Mouse (Mus musculus) intestine, postnatal 0 days (tissue): ENCODE data around the gene Ank. TPM values are rescaled to one million over a fixed set of nuclear protein-coding genes. Genes with fewer than 3 reads are reported as not detected.

ENCODE experiments used
- ATAC-seq: fragments of 200-750 bp; cut with Nextera tagmentation; 2 replicates; pipeline ENCODE4 v1.8.0; 2017; ENCODE audit warnings: mild to moderate bottlenecking, moderate TSS enrichment, moderate library complexity
- H3K27ac ChIP-seq: fragments of 300-500 bp; sonication (generic); 2 replicates; pipeline ENCODE4 v1.5.1; 2014; ENCODE audit warnings: mild to moderate bottlenecking, low read depth, low read length, moderate library complexity
- H3K27me3 ChIP-seq: fragments of 300-500 bp; sonication (generic); replicated peaks from 2 replicates; pipeline ENCODE4 v1.6.1; 2014; ENCODE audit warnings: low read length, mixed read lengths; ENCODE audit not compliant: control insufficient read depth, insufficient read depth
- H3K36me3 ChIP-seq: fragments of 300-500 bp; sonication (generic); 2 replicates; pipeline ENCODE4 v1.6.1; 2014; ENCODE audit warnings: mild to moderate bottlenecking, moderate library complexity; ENCODE audit not compliant: control insufficient read depth, insufficient read depth
- H3K4me1 ChIP-seq: fragments of 300-500 bp; sonication (generic); replicated peaks from 2 replicates; pipeline ENCODE4 v1.6.1; 2014; ENCODE audit warnings: antibody characterized with exemption, low read length, mixed read lengths; ENCODE audit not compliant: control insufficient read depth, insufficient read depth
- H3K4me2 ChIP-seq: fragments of 300-500 bp; sonication (generic); replicated peaks from 2 replicates; pipeline ENCODE4 v1.6.1; 2014; ENCODE audit warnings: low read depth, mild to moderate bottlenecking, moderate library complexity
- H3K4me3 ChIP-seq: fragments of 300-500 bp; sonication (generic); 2 replicates; pipeline ENCODE4 v1.5.1; 2014; ENCODE audit warnings: low read depth, low read length
- H3K9ac ChIP-seq: fragments of 300-500 bp; sonication (generic); 2 replicates; pipeline ENCODE4 v1.6.1; 2014; ENCODE audit warnings: mild to moderate bottlenecking, low read depth, low read length
- H3K9me3 ChIP-seq: fragments of 300-500 bp; sonication (generic); 2 replicates; pipeline ENCODE4 v1.6.1; 2016; ENCODE audit warnings: mixed run types; ENCODE audit not compliant: control insufficient read depth
- CTCF ChIP-seq: sonication (generic); IDR thresholded peaks from 2 replicates; pipeline ENCODE4 v1.5.1; 2016; ENCODE audit warnings: low read depth, mild to moderate bottlenecking, control low read depth, antibody characterized with exemption, moderate library complexity
- WGBS: fragments of 180-500 bp; shearing (Covaris S2); extraction: QIAGEN DNeasy Blood & Tissue Kit; methylation state at CpG from one replicate; pipeline ENCODE4 v1.1.7; 2014; 5-methylcytosine and 5-hydroxymethylcytosine counted together
- polyA plus RNA-seq: library from polyadenylated mRNA; unstranded; fragments of >200 nt; fragmentation: Nextera tagmentation; extraction: Ambion mirVana; gene quantifications from 2 replicates; pipeline ENCODE4 v1.2.1, GENCODE M21; 2015

Ank gene
- polyA plus RNA-seq, 1 experiment from 2014 or later = 20.9 TPM

- no peak for ATAC-seq
- 87% methylated on average over 9 of the region's 9 CpGs for WGBS
- Histone ChIP-seq H3K4me2 (no peak overlapping the region), H3K4me3 (no peak overlapping the region), H3K9me3 (no peaks in the 10 kb centered on the region), H3K36me3 (no peaks in the 10 kb centered on the region; the same call in 1 of the 2 replicates), H3K27ac (no peak overlapping the region), H3K27me3 (no peaks in the 10 kb centered on the region), H3K4me1 (peaks cover 3% of the 10 kb centered on the region; the same call in 1 of the 2 replicates), H3K9ac (no peak overlapping the region)
- TF ChIP-seq CTCF = no peak
Measured at GRCm38 (mm10) chr15:27472315-27472714, 5.8 kb downstream of the Ank start.

- Histone ChIP-seq H3K4me2 (no peak overlapping the region), H3K27ac (no peak overlapping the region), H3K9ac (no peak overlapping the region), H3K4me3 (no peak overlapping the region), H3K36me3 (peaks cover 4% of the 10 kb centered on the region; the same call in 1 of the 2 replicates), H3K27me3 (no peaks in the 10 kb centered on the region), H3K4me1 (0 out of 2 replicates have a peak, but pooled peaks cover 3% of the 10 kb centered on the region), H3K9me3 (no peaks in the 10 kb centered on the region)
- no peak for TF ChIP-seq CTCF
- 75% methylated on average over 15 of the region's 15 CpGs for WGBS
- ATAC-seq = no peak
Measured at GRCm38 (mm10) chr15:27475988-27476387, 9.5 kb downstream of the Ank start.

GRCm38 (mm10) chr15:27476671-27477070 lies 10.2 kb downstream of the Ank start:
- no peaks in the 10 kb centered on the region for H3K9me3 ChIP-seq
- 0 out of 2 replicates have a peak, but pooled peaks cover 4% of the 10 kb centered on the region for H3K36me3 ChIP-seq
- no peak overlapping the region for H3K9ac ChIP-seq
- no peak overlapping the region for H3K27ac ChIP-seq
- no peak for TF ChIP-seq CTCF
- no peaks in the 10 kb centered on the region for H3K27me3 ChIP-seq
- no peak overlapping the region for H3K4me2 ChIP-seq
- WGBS = 65% methylated on average over 12 of the region's 12 CpGs
- 0 out of 2 replicates have a peak, but pooled peaks cover 3% of the 10 kb centered on the region for H3K4me1 ChIP-seq
- ATAC-seq = no peak
- no peak overlapping the region for H3K4me3 ChIP-seq

- Histone ChIP-seq H3K9ac (no peak overlapping the region), H3K9me3 (no peaks in the 10 kb centered on the region), H3K27ac (0 out of 2 replicates have a peak overlapping the region, but pooled peaks have one; percentile 41), H3K4me3 (no peak overlapping the region), H3K27me3 (no peaks in the 10 kb centered on the region), H3K4me2 (no peak overlapping the region), H3K4me1 (0 out of 2 replicates have a peak, but pooled peaks cover 3% of the 10 kb centered on the region), H3K36me3 (0 out of 2 replicates have a peak, but pooled peaks cover 4% of the 10 kb centered on the region)
- no peak for ATAC-seq
- no peak for TF ChIP-seq CTCF
- WGBS = 90% methylated on average over 9 of the region's 9 CpGs
Measured at GRCm38 (mm10) chr15:27477159-27477558, 10.7 kb downstream of the Ank start.

- Histone ChIP-seq H3K4me1 (0 out of 2 replicates have a peak, but pooled peaks cover 3% of the 10 kb centered on the region), H3K4me3 (no peak overlapping the region), H3K9me3 (no peaks in the 10 kb centered on the region), H3K27ac (peak overlapping the region; percentile 41; the same call in 1 of the 2 replicates), H3K36me3 (0 out of 2 replicates have a peak, but pooled peaks cover 4% of the 10 kb centered on the region), H3K9ac (no peak overlapping the region), H3K4me2 (peak overlapping the region; percentile 25; the same call in 1 of the 2 replicates), H3K27me3 (no peaks in the 10 kb centered on the region)
- peak; percentile 97 for ATAC-seq
- WGBS = 43% methylated on average over 7 of the region's 7 CpGs
- TF ChIP-seq CTCF = no peak
Measured at GRCm38 (mm10) chr15:27477630-27478029, 11.2 kb downstream of the Ank start.

GRCm38 (mm10) chr15:27480333-27481015 lies 14.0 kb downstream of the Ank start:
- H3K36me3 ChIP-seq = 0 out of 2 replicates have a peak, but pooled peaks cover 4% of the 10 kb centered on the region
- H3K27me3 ChIP-seq = no peaks in the 10 kb centered on the region
- no peak overlapping the region for H3K9ac ChIP-seq
- WGBS = 80% methylated on average over 4 of the region's 4 CpGs
- no peaks in the 10 kb centered on the region for H3K4me1 ChIP-seq
- no peak for TF ChIP-seq CTCF
- H3K4me3 ChIP-seq = no peak overlapping the region
- no peak overlapping the region for H3K27ac ChIP-seq
- no peak overlapping the region for H3K4me2 ChIP-seq
- no peaks in the 10 kb centered on the region for H3K9me3 ChIP-seq
- no peak for ATAC-seq
